Mouse (Mus musculus): ENCODE measurements at regions not wholly inside any gene's neighbourhood (a gene's known extent, or its start where the extent isn't known, plus 50 kb on each side); places are given as distances from the start of the nearest gene placed in this dataset.

DNA sequence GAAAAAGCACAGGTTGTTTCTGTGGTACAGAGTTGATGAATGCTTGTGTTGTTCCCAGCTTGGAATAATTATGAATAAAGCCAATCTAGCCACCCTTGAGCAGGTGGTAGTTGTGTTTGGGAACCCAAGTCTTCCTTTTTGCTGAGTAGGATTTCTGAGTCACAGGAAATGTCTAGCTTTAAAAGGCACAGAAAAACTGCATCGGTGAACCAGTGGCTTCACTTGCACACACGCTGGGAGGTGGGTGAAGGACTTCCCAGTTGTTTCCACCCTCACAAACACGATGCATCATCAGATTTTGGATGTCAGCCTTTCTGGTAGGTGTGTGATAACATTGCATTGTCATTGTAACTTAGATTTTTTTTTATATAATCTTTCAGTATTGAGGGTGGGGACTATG lies 322.9 kb upstream of the Slco3a1 start:
- no peak overlapping the region for H3K4me2 ChIP-seq (ENCODE audit: low read depth, low read length)
- WGBS = 64% methylated on average over 3 of the region's 3 CpGs
- ATAC-seq (ENCODE audit: insufficient read depth, low read depth) (no peak), DNase-seq (ENCODE audit: low spot score) (no peak)
- no peaks in the 10 kb centered on the region for H3K9me3 ChIP-seq (replicated peaks; ENCODE audit: control insufficient read depth, low read length)
- no peak overlapping the region for H3K4me3 ChIP-seq (ENCODE audit: low read depth, low read length)
- no peak overlapping the region for H3K27ac ChIP-seq (ENCODE audit: low read depth)
- TF ChIP-seq CTCF (IDR thresholded peaks at IDR 0.05; ENCODE audit: low read depth) = no peak
- no peaks in the 10 kb centered on the region for H3K4me1 ChIP-seq (ENCODE audit: control insufficient read depth, insufficient read depth)
- H3K9ac ChIP-seq (replicated peaks; ENCODE audit: low read depth, low read length) = no peak overlapping the region
- no peaks in the 10 kb centered on the region for H3K27me3 ChIP-seq (ENCODE audit: control insufficient read depth, insufficient read depth, low read length)
- H3K36me3 ChIP-seq (replicated peaks; ENCODE audit: control insufficient read depth, insufficient read depth, low read length) = no peaks in the 10 kb centered on the region

DNA sequence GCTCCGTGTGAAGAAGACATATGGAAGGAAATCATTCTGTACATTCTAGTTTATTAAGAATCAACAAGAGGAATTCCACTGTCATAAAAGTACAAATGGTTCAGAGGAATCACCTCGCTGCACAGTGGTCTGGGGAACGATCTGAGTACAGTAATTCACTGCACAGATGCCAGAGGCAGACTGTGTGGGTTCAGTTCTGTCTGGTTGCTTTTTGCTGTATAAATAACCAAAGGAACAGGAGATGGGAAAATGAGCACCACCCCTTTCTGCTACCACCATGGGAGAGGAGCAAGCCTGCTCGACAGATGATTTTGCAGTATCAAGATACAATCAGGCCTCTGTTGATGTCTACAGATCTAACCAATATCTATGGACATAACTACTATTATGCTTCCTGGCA lies 322.1 kb upstream of the Slco3a1 start:
- Histone ChIP-seq H3K4me1 (ENCODE audit: control insufficient read depth, insufficient read depth) (no peaks in the 10 kb centered on the region), H3K4me2 (ENCODE audit: low read depth, low read length) (no peak overlapping the region), H3K4me3 (ENCODE audit: low read depth, low read length) (no peak overlapping the region), H3K27me3 (ENCODE audit: control insufficient read depth, insufficient read depth, low read length) (no peaks in the 10 kb centered on the region), H3K27ac (ENCODE audit: low read depth) (no peak overlapping the region), H3K9ac (replicated peaks; ENCODE audit: low read depth, low read length) (no peak overlapping the region), H3K36me3 (replicated peaks; ENCODE audit: control insufficient read depth, insufficient read depth, low read length) (no peaks in the 10 kb centered on the region), H3K9me3 (replicated peaks; ENCODE audit: control insufficient read depth, low read length) (no peaks in the 10 kb centered on the region)
- DNase-seq (ENCODE audit: low spot score) (no peak), ATAC-seq (ENCODE audit: insufficient read depth, low read depth) (no peak)
- 72% methylated on average over 4 of the region's 4 CpGs for WGBS
- no peak for TF ChIP-seq CTCF (IDR thresholded peaks at IDR 0.05; ENCODE audit: low read depth)
- no peak for TF ChIP-seq EP300 (IDR thresholded peaks at IDR 0.05; ENCODE audit: low read depth)

DNA sequence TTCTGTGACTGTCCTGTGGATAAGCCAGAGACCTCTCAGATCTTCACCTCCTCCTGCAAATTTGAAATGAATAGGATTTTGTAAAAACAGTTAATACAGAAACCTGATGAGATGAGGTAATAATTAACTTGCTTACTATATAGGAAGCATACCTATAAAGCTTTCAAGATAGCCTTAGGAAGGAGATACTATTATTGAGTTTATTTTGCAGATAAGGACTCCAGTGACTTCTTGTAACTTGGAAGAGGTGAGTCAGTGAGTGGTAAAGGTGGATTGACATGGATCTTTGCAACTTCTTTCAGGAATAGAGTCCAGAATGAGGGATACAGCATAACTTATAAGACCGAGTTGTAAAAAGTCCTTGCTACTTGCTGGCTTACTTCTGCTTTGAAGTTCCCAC lies 315.7 kb upstream of the Slco3a1 start:
- ATAC-seq (ENCODE audit: insufficient read depth, low read depth) = no peak
- Histone ChIP-seq H3K4me2 (ENCODE audit: low read depth, low read length) (no peak overlapping the region), H3K4me3 (ENCODE audit: low read depth, low read length) (no peak overlapping the region), H3K4me1 (ENCODE audit: control insufficient read depth, insufficient read depth) (no peaks in the 10 kb centered on the region), H3K36me3 (replicated peaks; ENCODE audit: control insufficient read depth, insufficient read depth, low read length) (no peaks in the 10 kb centered on the region), H3K9me3 (replicated peaks; ENCODE audit: control insufficient read depth, low read length) (no peaks in the 10 kb centered on the region), H3K9ac (replicated peaks; ENCODE audit: low read depth, low read length) (no peak overlapping the region), H3K27me3 (ENCODE audit: control insufficient read depth, insufficient read depth, low read length) (no peaks in the 10 kb centered on the region), H3K27ac (ENCODE audit: low read depth) (no peak overlapping the region)
- DNase-seq (ENCODE audit: low spot score) = no peak
- WGBS = 85% methylated on average over 1 of the region's 1 CpGs
- TF ChIP-seq CTCF (IDR thresholded peaks at IDR 0.05; ENCODE audit: low read depth) (no peak), EP300 (IDR thresholded peaks at IDR 0.05; ENCODE audit: low read depth) (no peak)

DNA sequence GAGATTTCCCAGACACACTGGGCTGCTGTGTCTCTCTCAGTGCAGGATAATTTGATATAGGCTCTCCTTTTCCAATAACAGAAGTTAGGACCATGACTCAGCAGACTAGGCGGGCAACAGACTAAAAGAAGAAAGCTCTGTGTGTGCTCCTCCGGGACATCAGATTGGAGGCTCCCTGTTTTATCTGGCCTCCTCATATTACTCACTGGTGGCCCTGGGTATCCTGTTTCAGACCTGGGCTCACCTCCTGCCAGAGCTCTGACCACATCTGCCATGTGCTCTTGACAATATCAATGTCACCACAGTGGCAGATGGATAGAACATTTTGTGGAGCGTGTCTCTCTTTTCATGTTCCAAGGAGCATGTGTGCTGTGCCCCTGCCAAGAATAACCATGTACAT lies 308.1 kb upstream of the Slco3a1 start:
- TF ChIP-seq CTCF (IDR thresholded peaks at IDR 0.05; ENCODE audit: low read depth) (no peak), EP300 (IDR thresholded peaks at IDR 0.05; ENCODE audit: low read depth) (peak; percentile 58; the same call in 1 of the 2 replicates)
- WGBS = 11% methylated on average over 3 of the region's 3 CpGs
- peak; percentile 53 for DNase-seq (ENCODE audit: low spot score)
- Histone ChIP-seq H3K4me1 (ENCODE audit: control insufficient read depth, insufficient read depth) (no peaks in the 10 kb centered on the region), H3K27ac (ENCODE audit: low read depth) (no peak overlapping the region), H3K4me3 (ENCODE audit: low read depth, low read length) (no peak overlapping the region), H3K36me3 (replicated peaks; ENCODE audit: control insufficient read depth, insufficient read depth, low read length) (no peaks in the 10 kb centered on the region), H3K4me2 (ENCODE audit: low read depth, low read length) (no peak overlapping the region), H3K27me3 (ENCODE audit: control insufficient read depth, insufficient read depth, low read length) (no peaks in the 10 kb centered on the region), H3K9ac (replicated peaks; ENCODE audit: low read depth, low read length) (no peak overlapping the region), H3K9me3 (replicated peaks; ENCODE audit: control insufficient read depth, low read length) (no peaks in the 10 kb centered on the region)
- peak; percentile 94 for ATAC-seq (ENCODE audit: insufficient read depth, low read depth)

DNA sequence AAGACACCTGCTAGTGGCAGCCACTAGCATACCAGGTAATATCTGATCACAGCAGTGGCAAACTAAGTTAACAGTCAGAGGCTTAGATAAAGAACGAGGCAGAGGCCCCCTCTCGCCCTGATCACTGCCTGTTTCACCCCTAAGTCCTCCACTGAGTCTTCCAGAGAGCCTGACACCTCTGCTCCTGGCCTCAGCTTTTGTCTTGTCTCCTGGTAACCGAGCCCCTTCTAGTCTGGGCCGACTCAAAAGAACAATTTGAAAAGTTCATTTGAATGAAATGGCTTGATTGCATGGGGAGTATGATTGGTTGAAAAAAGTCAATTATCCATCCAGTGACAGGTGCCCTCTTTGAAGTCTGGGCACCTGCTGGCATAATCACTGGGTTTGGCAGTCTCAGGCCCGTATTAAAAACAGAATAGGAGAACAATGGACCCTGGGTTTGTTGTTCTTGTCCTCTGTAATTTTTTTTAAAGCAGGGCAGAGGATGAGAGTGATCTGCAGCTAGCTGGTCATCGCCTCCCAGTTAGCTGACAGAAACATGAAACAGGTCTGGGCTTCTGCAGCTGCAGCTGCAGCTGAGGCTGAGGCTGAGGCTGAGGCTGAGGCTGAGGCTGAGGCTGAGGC lies 289.8 kb upstream of the Slco3a1 start:
- Histone ChIP-seq H3K9me3 (replicated peaks; ENCODE audit: control insufficient read depth, low read length) (no peaks in the 10 kb centered on the region), H3K27ac (ENCODE audit: low read depth) (no peak overlapping the region), H3K4me3 (ENCODE audit: low read depth, low read length) (no peak overlapping the region), H3K4me1 (ENCODE audit: control insufficient read depth, insufficient read depth) (no peaks in the 10 kb centered on the region), H3K36me3 (replicated peaks; ENCODE audit: control insufficient read depth, insufficient read depth, low read length) (no peaks in the 10 kb centered on the region), H3K4me2 (ENCODE audit: low read depth, low read length) (no peak overlapping the region), H3K9ac (replicated peaks; ENCODE audit: low read depth, low read length) (no peak overlapping the region), H3K27me3 (ENCODE audit: control insufficient read depth, insufficient read depth, low read length) (no peaks in the 10 kb centered on the region)
- DNase-seq (ENCODE audit: low spot score) (no peak), ATAC-seq (ENCODE audit: insufficient read depth, low read depth) (no peak)
- TF ChIP-seq CTCF (IDR thresholded peaks at IDR 0.05; ENCODE audit: low read depth) (no peak), EP300 (IDR thresholded peaks at IDR 0.05; ENCODE audit: low read depth) (no peak)
- 44% methylated on average over 6 of the region's 6 CpGs for WGBS

DNA sequence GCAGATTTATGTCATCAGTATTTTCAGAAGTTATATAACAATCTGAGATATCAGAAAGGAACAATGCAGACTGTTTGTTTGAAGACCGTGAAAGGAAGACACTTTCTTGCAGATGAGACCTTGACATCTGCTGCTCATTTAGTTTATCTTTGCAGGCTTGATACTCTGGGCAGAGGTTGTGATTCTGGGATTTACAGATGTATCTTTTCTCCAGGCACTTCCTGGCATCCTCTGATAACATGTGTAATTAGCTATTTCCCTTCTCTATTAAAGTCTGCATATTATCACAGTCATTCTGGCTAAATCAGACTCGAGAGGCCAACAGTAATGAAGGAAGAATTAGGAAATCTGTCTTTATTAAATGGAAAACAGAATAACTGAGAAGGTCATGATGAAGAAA lies 268.7 kb upstream of the Slco3a1 start:
- no peak for ATAC-seq (ENCODE audit: insufficient read depth, low read depth)
- 28% methylated on average over 2 of the region's 2 CpGs for WGBS

More for the DNA sequence above, 268.7 kb upstream of the Slco3a1 start:
- no peaks in the 10 kb centered on the region for H3K36me3 ChIP-seq (replicated peaks; ENCODE audit: control insufficient read depth, insufficient read depth, low read length)
- H3K4me3 ChIP-seq (ENCODE audit: low read depth, low read length) = no peak overlapping the region
- no peak overlapping the region for H3K9ac ChIP-seq (replicated peaks; ENCODE audit: low read depth, low read length)
- H3K4me1 ChIP-seq (ENCODE audit: control insufficient read depth, insufficient read depth) = no peaks in the 10 kb centered on the region
- H3K27ac ChIP-seq (ENCODE audit: low read depth) = no peak overlapping the region
- TF ChIP-seq EP300 (IDR thresholded peaks at IDR 0.05; ENCODE audit: low read depth) (no peak), CTCF (IDR thresholded peaks at IDR 0.05; ENCODE audit: low read depth) (no peak)
- H3K4me2 ChIP-seq (ENCODE audit: low read depth, low read length) = no peak overlapping the region
- no peaks in the 10 kb centered on the region for H3K9me3 ChIP-seq (replicated peaks; ENCODE audit: control insufficient read depth, low read length)
- H3K27me3 ChIP-seq (ENCODE audit: control insufficient read depth, insufficient read depth, low read length) = no peaks in the 10 kb centered on the region
- no peak for DNase-seq (ENCODE audit: low spot score)
